Mouse (Mus musculus) layer of hippocampus, adult 2 months (tissue): ENCODE measurements around the gene Cd47. TPM values are rescaled to one million over a fixed set of nuclear protein-coding genes. Genes with fewer than 3 reads are reported as not detected.
A peak's percentile ranks its signal among the peaks of the same experiment; 100 is the strongest.

Experiments used
- DNase-seq, 2 experiments: peaks; one replicate each; pipeline ENCODE4 v3.0.0; 2022; ENCODE audit warnings: low spot score in 2 of 2
- H3K27ac ChIP-seq: fragments of 200-600 bp; 2 replicates; pipeline ENCODE4 v1.8.1; 2022
- H3K4me3 ChIP-seq: fragments of 200-600 bp; 2 replicates; pipeline ENCODE4 v1.8.1; 2022; ENCODE audit warnings: mild to moderate bottlenecking
- CTCF ChIP-seq: fragments of 200-600 bp; conservative IDR thresholded peaks from 2 replicates; pipeline ENCODE4 v1.8.1; 2022; ENCODE audit warnings: antibody characterized with exemption, mild to moderate bottlenecking, moderate library complexity
- total RNA-seq, 2 experiments: library from RNA; stranded (reverse); gene quantifications; 2 replicates each; pipeline ENCODE4 v1.2.3; 2021

The Cd47 gene
- total RNA-seq, 2 experiments from 2014 or later = 220 to 223 TPM

GRCm38 (mm10) chr16:49874546-49874945, 74.2 kb downstream of the Cd47 start:
- no peak for TF ChIP-seq CTCF
- DNase-seq = no peak
- no peak overlapping the region for H3K4me3 ChIP-seq

DNA sequence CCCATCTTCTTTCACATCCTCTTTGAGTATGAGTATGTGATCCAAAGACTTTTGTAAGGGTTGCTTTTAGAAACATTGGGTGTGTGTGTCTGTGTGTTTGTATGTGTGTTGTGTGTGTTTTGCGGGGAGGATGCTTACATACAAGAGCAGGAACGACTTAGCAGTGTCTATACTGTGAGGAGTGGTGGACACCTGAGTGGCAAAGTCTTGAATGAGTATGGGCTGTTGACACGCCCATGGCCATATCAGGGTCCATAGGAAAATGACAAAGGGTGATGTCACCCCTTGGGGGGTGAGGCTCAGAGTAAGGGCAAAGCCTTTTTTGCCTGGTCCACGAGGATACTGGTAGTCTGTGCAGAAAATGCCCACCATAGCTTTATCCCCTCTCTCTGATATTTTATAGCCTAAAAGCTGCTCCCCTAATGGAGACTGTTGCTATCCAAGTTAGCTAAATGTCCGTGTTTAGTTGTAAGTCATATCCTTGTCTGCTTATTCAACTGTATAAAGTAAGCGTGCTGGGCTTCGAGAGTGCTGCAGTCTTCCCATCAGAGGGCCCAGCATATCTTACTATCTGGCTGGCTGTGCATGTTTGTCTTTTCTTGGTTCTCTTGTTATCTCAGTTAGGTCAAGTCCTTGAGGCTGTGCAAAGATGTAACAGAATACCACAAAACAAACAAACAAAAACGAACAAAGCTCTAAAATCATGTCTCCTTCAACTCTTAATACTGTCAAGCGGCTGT, 76.1 kb downstream of the Cd47 start:
- no peak overlapping the region for H3K4me3 ChIP-seq
- no peak for TF ChIP-seq CTCF
- DNase-seq = no peak

More at GRCm38 (mm10) chr16:49874546-49874945, 74.2 kb downstream of the Cd47 start:
- no peak overlapping the region for H3K27ac ChIP-seq

DNA sequence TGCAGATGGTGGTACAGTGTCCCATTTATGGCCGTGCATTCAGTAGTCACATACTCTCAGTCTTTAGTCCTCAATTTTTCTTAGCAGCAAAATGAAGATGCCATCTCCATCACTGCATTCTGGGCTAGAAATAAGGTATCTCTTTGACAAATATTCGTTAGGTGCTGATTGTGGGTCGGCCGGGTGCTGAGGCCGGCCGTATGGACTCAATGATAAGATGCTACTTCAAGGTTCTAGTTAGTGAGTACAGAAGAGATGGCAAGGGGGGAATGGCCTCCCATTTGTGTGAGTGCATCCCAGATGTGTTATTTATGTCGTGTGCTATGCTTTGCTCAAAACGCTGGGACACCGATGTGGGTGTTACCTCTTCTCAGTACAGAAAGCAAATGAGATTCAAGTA, 76.9 kb downstream of the Cd47 start:
- TF ChIP-seq CTCF = no peak
- no peak overlapping the region for H3K4me3 ChIP-seq
- no peak overlapping the region for H3K27ac ChIP-seq
- DNase-seq = no peak

More for the DNA sequence above, 76.1 kb downstream of the Cd47 start:
- no peak overlapping the region for H3K27ac ChIP-seq

DNA sequence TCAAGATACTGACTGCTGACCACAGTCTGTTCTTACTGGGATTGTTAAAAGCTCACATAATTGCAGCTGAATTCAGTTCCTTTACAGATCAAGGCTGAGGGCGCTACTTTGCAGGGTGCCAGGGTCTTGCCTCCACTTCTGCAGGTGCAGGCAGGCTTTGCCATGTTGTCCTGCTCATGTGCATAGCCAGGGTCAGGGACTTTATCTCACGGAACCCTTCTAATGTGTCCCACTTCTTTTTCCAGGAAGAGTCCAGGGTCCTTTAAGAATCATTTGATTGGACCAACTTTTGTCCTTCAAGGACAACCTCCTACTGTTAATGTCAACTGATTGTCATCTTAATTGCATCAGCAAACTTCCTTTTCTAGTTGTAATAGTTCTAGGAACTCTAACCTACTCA, 77.7 kb downstream of the Cd47 start:
- Histone ChIP-seq H3K27ac (no peak overlapping the region), H3K4me3 (no peak overlapping the region)
- DNase-seq = no peak
- no peak for TF ChIP-seq CTCF

- H3K27ac ChIP-seq = no peak overlapping the region
- TF ChIP-seq CTCF = no peak
- H3K4me3 ChIP-seq = no peak overlapping the region
- no peak for DNase-seq
These were observed 86.2 kb downstream of the Cd47 start for GRCm38 (mm10) chr16:49886403-49887066.

DNA sequence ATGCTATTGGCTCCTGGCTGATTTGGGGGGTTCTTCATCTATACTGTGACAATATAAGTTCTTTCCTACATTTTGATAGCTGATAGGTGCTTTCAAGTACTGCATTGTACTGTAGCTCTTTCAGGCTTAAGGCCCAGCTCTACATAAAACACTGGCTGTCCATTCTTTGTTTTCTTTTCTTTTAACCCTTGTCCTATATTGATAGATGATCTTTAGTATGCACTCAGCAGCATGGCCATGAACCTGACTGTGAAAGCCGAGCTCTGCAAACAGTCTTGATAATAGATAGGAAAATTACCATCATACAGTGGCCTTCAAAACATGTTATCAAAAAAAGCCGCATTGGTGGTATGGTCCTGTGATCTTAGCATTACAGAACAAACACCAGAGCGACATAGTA, 87.0 kb downstream of the Cd47 start:
- no peak for DNase-seq
- no peak for TF ChIP-seq CTCF
- no peak overlapping the region for H3K4me3 ChIP-seq
- peak overlapping the region; percentile 5; the same call in 1 of the 2 replicates for H3K27ac ChIP-seq

DNA sequence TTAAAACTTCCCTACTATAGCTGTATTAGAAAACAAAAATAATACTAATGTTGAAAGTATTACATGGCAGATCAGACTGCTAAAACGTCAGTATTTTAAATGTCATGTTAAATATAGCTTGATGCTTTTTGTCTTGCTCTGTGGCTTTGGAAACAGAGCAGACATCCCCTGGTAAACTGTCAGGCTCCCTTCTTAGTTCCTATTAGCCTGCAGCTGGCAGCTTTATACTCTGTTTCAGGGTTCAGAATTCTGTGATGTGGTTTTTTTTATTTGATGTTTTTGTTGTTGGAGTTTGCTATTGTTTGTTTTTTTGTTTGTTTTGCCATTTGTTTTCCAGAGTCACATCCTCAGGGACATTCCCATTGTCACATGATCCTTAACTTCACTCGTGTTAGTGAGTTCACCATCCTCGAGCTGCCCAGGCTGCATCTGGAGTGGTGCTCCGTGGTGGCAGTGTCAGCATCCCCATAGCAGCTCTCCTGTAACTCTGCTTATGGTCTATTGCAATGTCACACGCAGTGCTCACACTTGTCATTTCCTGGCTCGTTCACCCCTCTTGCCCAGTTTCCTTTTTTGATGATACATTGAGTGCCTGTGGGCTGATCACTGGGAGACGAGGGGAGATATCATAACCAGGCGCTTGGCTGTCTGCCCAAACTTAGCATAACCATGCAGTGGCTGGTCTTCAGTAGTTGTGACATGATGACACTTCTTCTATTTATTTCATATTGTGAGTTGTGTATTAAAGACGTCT, 87.7 kb downstream of the Cd47 start:
- TF ChIP-seq CTCF = no peak
- H3K4me3 ChIP-seq = no peak overlapping the region
- DNase-seq = no peak
- no peak overlapping the region for H3K27ac ChIP-seq

DNA sequence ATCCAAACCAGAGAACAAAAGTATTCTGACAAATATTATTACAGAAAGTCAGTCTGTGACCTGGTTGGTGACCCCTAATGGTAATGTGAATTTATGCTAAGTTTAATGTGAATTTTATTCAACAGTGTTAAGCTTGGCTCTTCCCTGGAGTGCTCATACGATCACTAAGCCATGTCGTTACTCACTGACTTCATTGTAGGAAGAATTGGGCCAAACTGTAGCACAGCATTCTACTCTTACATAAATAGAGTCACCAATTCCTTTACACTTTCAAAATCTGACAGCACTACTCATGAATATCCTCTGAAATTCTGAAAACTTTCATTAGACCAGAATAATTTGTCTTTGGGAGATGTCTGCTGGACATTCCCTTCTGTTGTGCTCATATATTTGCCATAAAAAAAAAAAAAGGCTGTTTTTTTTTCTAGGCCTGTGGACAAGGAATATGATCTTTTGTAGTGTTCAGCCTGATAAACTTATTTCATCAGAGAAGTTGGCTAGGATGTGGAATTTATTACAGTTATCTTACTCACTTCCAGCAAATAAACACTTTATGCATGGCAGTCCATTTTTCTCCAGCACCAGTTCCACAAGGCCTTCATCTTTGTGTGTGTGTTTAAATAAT, 88.8 kb downstream of the Cd47 start:
- TF ChIP-seq CTCF = no peak
- DNase-seq = no peak
- H3K27ac ChIP-seq = no peak overlapping the region
- no peak overlapping the region for H3K4me3 ChIP-seq

DNA sequence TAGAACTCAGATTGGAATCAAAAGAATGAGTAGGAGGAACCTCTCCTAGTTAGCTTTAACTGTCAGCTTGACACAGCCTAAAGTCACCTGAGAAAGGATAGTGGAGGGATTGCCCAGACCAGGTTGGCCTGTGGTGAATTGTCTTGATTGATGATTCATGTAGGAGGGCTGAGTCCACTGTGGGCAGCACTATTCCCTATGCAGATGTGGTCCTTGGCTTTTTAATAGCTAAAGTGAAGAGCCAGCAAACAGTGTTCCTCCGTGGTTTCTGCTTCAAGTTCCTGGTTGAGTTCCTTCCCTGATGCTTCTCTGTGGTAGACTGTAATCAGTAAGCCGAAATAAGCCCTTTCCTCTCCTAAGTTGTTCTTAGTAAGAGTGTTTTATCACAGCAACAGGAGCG, 91.9 kb downstream of the Cd47 start:
- no peak for TF ChIP-seq CTCF
- DNase-seq = no peak
- no peak overlapping the region for H3K27ac ChIP-seq
- no peak overlapping the region for H3K4me3 ChIP-seq

GRCm38 (mm10) chr16:49892945-49893344, 92.6 kb downstream of the Cd47 start:
- no peak for DNase-seq
- H3K4me3 ChIP-seq = no peak overlapping the region
- H3K27ac ChIP-seq = no peak overlapping the region
- peak; percentile 71 for TF ChIP-seq CTCF

- no peak for TF ChIP-seq CTCF
- DNase-seq = no peak
- no peak overlapping the region for H3K4me3 ChIP-seq
- H3K27ac ChIP-seq = peak overlapping the region; percentile 8; the same call in 1 of the 2 replicates
These were observed 94.3 kb downstream of the Cd47 start for GRCm38 (mm10) chr16:49894624-49895023.

DNA sequence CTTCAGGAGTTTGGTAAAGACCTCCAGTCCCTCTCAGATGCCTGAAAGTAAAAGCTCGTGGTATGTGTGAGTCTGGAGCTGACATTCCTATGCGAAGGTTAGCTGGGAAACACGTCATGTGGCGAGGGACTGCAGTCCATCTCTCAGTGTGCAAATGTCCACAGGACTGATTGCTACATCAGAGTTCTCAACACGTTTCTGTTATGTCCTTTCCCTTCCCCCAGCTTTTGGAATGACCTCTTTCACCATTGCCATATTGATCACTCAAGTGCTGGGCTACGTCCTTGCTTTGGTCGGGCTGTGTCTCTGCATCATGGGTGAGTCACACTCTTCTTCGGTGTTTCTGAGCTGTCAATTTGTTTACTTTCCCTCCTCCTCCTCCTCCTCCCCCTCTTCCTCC, 95.8 kb downstream of the Cd47 start:
- no peak for DNase-seq
- Histone ChIP-seq H3K27ac (no peak overlapping the region), H3K4me3 (no peak overlapping the region)
- TF ChIP-seq CTCF = no peak

DNA sequence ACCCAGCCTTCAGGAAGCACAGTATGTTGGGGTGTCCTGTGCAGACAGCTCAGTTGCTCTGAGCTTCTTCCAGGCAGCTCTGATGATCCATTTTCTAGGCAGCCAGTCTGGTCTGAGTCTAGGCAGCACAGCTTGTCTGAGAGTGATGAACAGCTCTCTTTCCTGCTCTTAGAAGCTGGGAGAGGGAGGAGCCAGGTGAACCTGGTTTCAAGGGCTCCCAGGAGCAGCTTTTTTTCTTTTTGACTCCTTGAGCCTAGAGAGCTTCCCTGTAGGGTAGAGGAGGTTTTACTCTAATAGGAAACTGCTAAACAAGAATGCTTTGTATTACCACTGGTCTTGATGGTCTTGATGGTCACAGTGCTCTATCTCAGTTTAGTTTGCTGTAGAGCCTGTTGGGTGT, 101.1 kb downstream of the Cd47 start:
- no peak overlapping the region for H3K4me3 ChIP-seq
- no peak for TF ChIP-seq CTCF
- DNase-seq = no peak

More for the DNA sequence above, 101.1 kb downstream of the Cd47 start:
- no peak overlapping the region for H3K27ac ChIP-seq
